Mouse (Mus musculus) midbrain, embryonic 11.5 days (tissue): ENCODE measurements around the gene Bmper. TPM values are rescaled to one million over a fixed set of nuclear protein-coding genes. Genes with fewer than 3 reads are reported as not detected.
A peak's percentile ranks its signal among the peaks of the same experiment; 100 is the strongest.

Experiments
- ATAC-seq: fragments of 200-750 bp; cut with Nextera tagmentation; 2 replicates; pipeline ENCODE4 v1.8.0; 2017; ENCODE audit warnings: moderate TSS enrichment, moderate library complexity; ENCODE audit not compliant: low FRiP score
- DNase-seq: peaks from one replicate; pipeline ENCODE4 v3.0.0; 2015; ENCODE audit warnings: low spot score; ENCODE audit errors: missing footprints
- H3K27ac ChIP-seq: fragments of 300-500 bp; sonication (generic); 2 replicates; pipeline ENCODE4 v1.5.1; 2014; ENCODE audit warnings: low read depth, low read length
- H3K27me3 ChIP-seq: fragments of 300-500 bp; sonication (generic); 2 replicates; pipeline ENCODE4 v1.6.1; 2014; ENCODE audit warnings: mild to moderate bottlenecking, low read length, moderate library complexity, mixed read lengths; ENCODE audit not compliant: control insufficient read depth, insufficient read depth
- H3K36me3 ChIP-seq: fragments of 300-500 bp; sonication (generic); 2 replicates; pipeline ENCODE4 v1.6.1; 2014; ENCODE audit warnings: mild to moderate bottlenecking, low read length, moderate library complexity, mixed read lengths; ENCODE audit not compliant: control insufficient read depth, insufficient read depth
- H3K4me1 ChIP-seq: fragments of 300-500 bp; sonication (generic); 2 replicates; pipeline ENCODE4 v1.6.1; 2014; ENCODE audit warnings: low read length; ENCODE audit not compliant: control insufficient read depth, insufficient read depth
- H3K4me2 ChIP-seq: fragments of 300-500 bp; sonication (generic); 2 replicates; pipeline ENCODE4 v1.6.1; 2014; ENCODE audit warnings: mild to moderate bottlenecking, moderate library complexity
- H3K4me3 ChIP-seq: fragments of 300-500 bp; sonication (generic); 2 replicates; pipeline ENCODE4 v1.5.1; 2014; ENCODE audit warnings: low read depth, low read length
- H3K9ac ChIP-seq: fragments of 300-500 bp; sonication (generic); 2 replicates; pipeline ENCODE4 v1.6.1; 2014; ENCODE audit warnings: low read length
- H3K9me3 ChIP-seq: fragments of 300-500 bp; sonication (generic); 2 replicates; pipeline ENCODE4 v1.6.1; 2016; ENCODE audit warnings: low read length; ENCODE audit not compliant: control insufficient read depth
- WGBS: fragments of 180-500 bp; shearing (Covaris S2); extraction: QIAGEN DNeasy Blood & Tissue Kit; methylation state at CpG from one replicate; pipeline ENCODE4 v1.1.7; 2014; 5-methylcytosine and 5-hydroxymethylcytosine counted together
- polyA plus RNA-seq: library from polyadenylated mRNA; unstranded; fragments of >200 nt; fragmentation: Nextera tagmentation; extraction: Ambion mirVana; gene quantifications from 2 replicates; pipeline ENCODE4 v1.2.1, GENCODE M21; 2014

Gene Bmper
- polyA plus RNA-seq, 1 experiment from 2014 or later = 2.7 TPM

GRCm38 (mm10) chr9:23222492-23222840, 410 bp upstream of the Bmper start:
- Histone ChIP-seq H3K9ac (peak overlapping the region; percentile 75), H3K9me3 (no peaks in the 10 kb centered on the region), H3K27ac (no peak overlapping the region; the same call in 1 of the 2 replicates), H3K4me1 (no peaks in the 10 kb centered on the region), H3K4me2 (peak overlapping the region; percentile 97), H3K27me3 (peaks cover 31% of the 10 kb centered on the region), H3K4me3 (peak overlapping the region; percentile 62), H3K36me3 (no peaks in the 10 kb centered on the region)
- peak; percentile 97 for DNase-seq
- under 1% methylated on average over 26 of the region's 26 CpGs for WGBS
- peak; percentile 72 for ATAC-seq

DNA sequence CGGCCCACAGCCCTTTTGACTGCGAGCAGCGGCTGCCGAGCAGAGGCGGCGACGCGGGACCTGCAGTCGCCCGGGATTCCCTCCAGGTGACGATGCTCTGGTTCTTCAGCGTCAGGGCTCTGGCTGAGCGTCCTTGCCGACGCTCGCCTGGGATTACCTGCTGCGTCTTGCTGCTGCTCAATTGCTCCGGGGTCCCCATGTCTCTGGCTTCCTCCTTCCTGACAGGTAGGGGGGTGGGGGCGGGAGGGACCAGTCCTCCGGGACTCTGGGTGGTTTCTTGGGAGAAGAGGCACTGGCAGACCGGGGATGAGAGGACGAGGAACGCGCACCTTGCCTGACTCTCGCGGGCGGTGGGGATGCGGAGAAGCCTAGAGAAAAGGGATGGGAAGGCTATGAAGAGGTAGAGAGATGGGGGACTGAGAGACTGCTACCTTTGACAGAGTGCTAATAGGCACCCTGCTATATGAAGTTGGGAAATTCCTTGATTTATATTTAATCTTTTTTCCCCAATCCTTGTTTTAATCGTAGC, 737 bp downstream of the Bmper start:
- H3K4me3 ChIP-seq = peak overlapping the region; percentile 62
- H3K9me3 ChIP-seq = no peaks in the 10 kb centered on the region
- H3K36me3 ChIP-seq = no peaks in the 10 kb centered on the region
- H3K27ac ChIP-seq = no peak overlapping the region; the same call in 1 of the 2 replicates
- 0 out of 2 replicates have a peak, but pooled peaks have one; percentile 28 for ATAC-seq
- WGBS = under 1% methylated on average over 29 of the region's 29 CpGs
- H3K9ac ChIP-seq = peak overlapping the region; percentile 75
- H3K4me1 ChIP-seq = no peaks in the 10 kb centered on the region
- peaks cover 31% of the 10 kb centered on the region for H3K27me3 ChIP-seq
- DNase-seq = peak; percentile 90
- peak overlapping the region; percentile 97 for H3K4me2 ChIP-seq

GRCm38 (mm10) chr9:23233464-23234121, 10.7 kb downstream of the Bmper start:
- no peak overlapping the region for H3K9ac ChIP-seq
- peak; percentile 78 for DNase-seq
- H3K4me3 ChIP-seq = no peak overlapping the region
- no peak overlapping the region for H3K27ac ChIP-seq
- 83% methylated on average over 8 of the region's 8 CpGs for WGBS
- no peak for ATAC-seq
- H3K9me3 ChIP-seq = no peaks in the 10 kb centered on the region
- H3K4me2 ChIP-seq = no peak overlapping the region
- H3K4me1 ChIP-seq = no peaks in the 10 kb centered on the region
- no peaks in the 10 kb centered on the region for H3K36me3 ChIP-seq
- no peaks in the 10 kb centered on the region for H3K27me3 ChIP-seq

GRCm38 (mm10) chr9:23235368-23236002, 12.6 kb downstream of the Bmper start:
- Histone ChIP-seq H3K27ac (no peak overlapping the region), H3K36me3 (no peaks in the 10 kb centered on the region), H3K27me3 (no peaks in the 10 kb centered on the region), H3K9ac (no peak overlapping the region), H3K9me3 (no peaks in the 10 kb centered on the region), H3K4me2 (no peak overlapping the region), H3K4me3 (no peak overlapping the region), H3K4me1 (no peaks in the 10 kb centered on the region)
- DNase-seq = peak; percentile 23
- 75% methylated on average over 6 of the region's 6 CpGs for WGBS
- no peak for ATAC-seq

DNA sequence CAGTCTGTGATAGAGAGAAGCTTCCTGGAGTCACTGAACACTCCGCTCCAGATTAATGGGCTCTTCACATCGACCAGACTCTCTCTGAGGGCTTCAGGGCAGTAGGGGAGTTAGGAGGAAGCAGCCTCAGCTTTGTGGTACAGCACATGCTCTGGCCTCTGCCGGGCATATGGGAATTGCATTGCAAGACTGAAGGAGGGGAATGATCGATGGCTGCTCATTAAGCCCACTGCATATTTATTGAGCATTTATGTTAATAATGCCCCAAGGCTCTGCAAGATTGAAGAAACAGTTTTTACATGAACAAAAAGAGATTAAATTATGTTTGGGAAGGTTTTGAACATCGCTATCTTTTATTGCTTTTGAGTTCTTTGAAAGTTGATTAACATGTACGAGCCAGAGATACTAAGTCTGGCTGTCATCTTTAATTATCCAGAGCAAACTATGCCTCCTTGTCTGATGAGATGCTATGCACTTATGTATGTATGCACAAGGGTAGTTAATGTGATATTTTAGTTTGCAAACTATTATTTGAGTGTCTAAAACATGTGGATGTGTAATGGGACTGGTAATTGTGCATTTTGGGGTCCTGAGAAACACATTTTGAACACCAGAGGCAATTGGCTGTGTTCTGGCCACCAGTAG, 13.9 kb downstream of the Bmper start:
- peak; percentile 57; the same call in 1 of the 2 replicates for ATAC-seq
- peak; percentile 17 for DNase-seq

DNA sequence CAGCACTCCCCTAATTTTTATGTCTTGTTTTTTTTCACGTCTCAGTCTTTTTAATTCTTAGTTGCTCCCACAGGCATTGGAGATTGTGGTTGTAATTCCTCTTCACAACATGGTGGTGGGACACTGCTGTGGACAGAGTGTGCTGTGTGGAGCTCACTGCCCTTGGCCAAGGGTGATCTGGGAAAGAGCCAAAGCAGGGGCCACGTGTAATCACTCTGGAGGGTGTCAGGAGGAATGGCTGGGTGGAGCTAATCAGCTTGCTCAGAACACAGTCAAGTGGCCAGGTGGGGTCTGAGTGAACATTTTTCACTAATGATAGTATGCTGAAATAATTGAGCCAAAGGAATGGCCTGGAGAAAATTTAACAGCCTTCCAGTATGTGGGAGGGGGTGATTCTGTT, 16.1 kb downstream of the Bmper start:
- Histone ChIP-seq H3K36me3 (no peaks in the 10 kb centered on the region), H3K4me3 (no peak overlapping the region), H3K27ac (no peak overlapping the region), H3K4me2 (no peak overlapping the region), H3K4me1 (no peaks in the 10 kb centered on the region), H3K9me3 (no peaks in the 10 kb centered on the region), H3K27me3 (no peaks in the 10 kb centered on the region), H3K9ac (no peak overlapping the region)
- no peak for ATAC-seq
- DNase-seq = peak; percentile 57
- 72% methylated on average over 2 of the region's 2 CpGs for WGBS

More for the DNA sequence above, 13.9 kb downstream of the Bmper start:
- no peak overlapping the region for H3K9ac ChIP-seq
- H3K4me3 ChIP-seq = no peak overlapping the region
- no peak overlapping the region for H3K4me2 ChIP-seq
- 81% methylated on average over 6 of the region's 6 CpGs for WGBS
- H3K27ac ChIP-seq = no peak overlapping the region
- no peaks in the 10 kb centered on the region for H3K27me3 ChIP-seq
- no peaks in the 10 kb centered on the region for H3K36me3 ChIP-seq
- H3K9me3 ChIP-seq = no peaks in the 10 kb centered on the region
- no peaks in the 10 kb centered on the region for H3K4me1 ChIP-seq

DNA sequence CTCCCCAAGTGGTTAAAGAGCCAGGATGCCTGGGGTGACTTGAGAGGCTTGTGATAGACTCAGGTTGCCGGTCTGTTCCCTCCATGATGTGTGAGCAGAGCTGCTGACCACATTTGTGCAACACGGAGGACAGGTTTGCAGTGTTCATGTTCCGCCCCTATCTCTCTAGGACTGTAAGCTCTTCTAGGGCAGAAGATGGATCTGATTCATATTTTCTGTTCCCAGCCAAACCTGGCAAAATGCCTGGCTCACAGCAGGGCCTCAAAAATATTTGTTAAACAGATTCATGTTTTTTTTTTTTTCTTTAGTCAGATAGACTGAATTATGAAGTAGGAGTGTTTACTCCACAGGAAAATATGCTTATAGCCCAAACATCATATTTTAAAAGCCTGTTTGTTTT, 20.0 kb downstream of the Bmper start:
- no peak overlapping the region for H3K4me2 ChIP-seq
- H3K4me1 ChIP-seq = no peaks in the 10 kb centered on the region
- ATAC-seq (no peak), DNase-seq (no peak)
- H3K27me3 ChIP-seq = no peaks in the 10 kb centered on the region
- no peaks in the 10 kb centered on the region for H3K9me3 ChIP-seq
- no peaks in the 10 kb centered on the region for H3K36me3 ChIP-seq
- no peak overlapping the region for H3K27ac ChIP-seq
- no peak overlapping the region for H3K9ac ChIP-seq
- H3K4me3 ChIP-seq = no peak overlapping the region
- 83% methylated on average over 3 of the region's 3 CpGs for WGBS

DNA sequence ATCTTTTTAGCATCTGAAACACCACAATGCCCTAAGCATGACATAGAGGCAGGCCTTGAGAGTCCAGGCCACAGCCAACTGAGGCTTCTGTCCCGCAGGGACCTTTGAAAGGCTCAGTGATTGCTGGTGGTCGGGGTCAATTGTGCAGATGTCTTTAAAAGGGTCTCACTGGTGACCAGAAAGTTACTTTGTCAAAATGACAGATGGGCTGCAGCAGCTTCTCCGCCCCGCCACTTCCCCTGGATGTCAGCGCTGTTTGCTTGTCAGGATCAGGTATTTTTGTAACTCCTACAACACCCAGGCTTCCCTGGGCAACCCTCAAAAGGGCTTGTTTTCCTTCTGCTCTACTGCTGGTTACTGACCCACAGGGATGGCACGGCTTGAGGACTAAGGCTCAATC, 21.0 kb downstream of the Bmper start:
- H3K36me3 ChIP-seq = no peaks in the 10 kb centered on the region
- H3K4me2 ChIP-seq = no peak overlapping the region
- H3K4me1 ChIP-seq = no peaks in the 10 kb centered on the region
- no peak overlapping the region for H3K27ac ChIP-seq
- no peaks in the 10 kb centered on the region for H3K27me3 ChIP-seq
- H3K4me3 ChIP-seq = no peak overlapping the region
- no peak overlapping the region for H3K9ac ChIP-seq
- 68% methylated on average over 6 of the region's 6 CpGs for WGBS
- no peak for ATAC-seq
- peak; percentile 62 for DNase-seq
- no peaks in the 10 kb centered on the region for H3K9me3 ChIP-seq

DNA sequence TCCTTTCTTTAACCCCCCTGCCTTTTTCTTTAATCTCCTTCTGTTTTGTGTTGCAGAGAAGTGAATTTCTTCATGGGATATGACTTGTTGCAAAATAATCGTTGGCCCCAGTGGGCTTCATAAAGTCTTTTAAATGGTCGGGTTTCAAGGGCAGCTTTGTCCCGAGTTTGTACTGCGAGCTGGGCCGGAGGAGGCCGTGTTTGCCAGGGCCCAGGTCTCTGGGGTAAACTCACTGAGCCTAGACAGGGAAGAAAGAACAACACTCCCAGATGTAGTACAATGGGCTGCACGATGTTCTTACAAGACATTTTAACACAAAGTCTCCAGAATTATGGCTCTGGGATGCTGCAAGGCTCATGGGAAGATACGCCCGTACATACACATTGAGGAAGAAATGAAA, 23.5 kb downstream of the Bmper start:
- WGBS = 89% methylated on average over 9 of the region's 9 CpGs
- Histone ChIP-seq H3K9ac (no peak overlapping the region), H3K9me3 (no peaks in the 10 kb centered on the region), H3K4me3 (no peak overlapping the region), H3K4me2 (no peak overlapping the region), H3K27ac (no peak overlapping the region), H3K4me1 (no peaks in the 10 kb centered on the region), H3K36me3 (no peaks in the 10 kb centered on the region), H3K27me3 (no peaks in the 10 kb centered on the region)
- no peak for ATAC-seq
- no peak for DNase-seq
